Mouse (Mus musculus) neural tube, embryonic 12.5 days (tissue): Measurements from ENCODE around the gene Chrna5. TPM values are rescaled to one million over a fixed set of nuclear protein-coding genes. Genes with fewer than 3 reads are reported as not detected.

Experiments used
- ATAC-seq: fragments of 200-750 bp; cut with Nextera tagmentation; 2 replicates; pipeline ENCODE4 v1.8.0; 2017; ENCODE audit warnings: low read depth, mild to moderate bottlenecking, moderate TSS enrichment, moderate library complexity; ENCODE audit not compliant: low FRiP score
- H3K27ac ChIP-seq: fragments of 300-500 bp; sonication (generic); 2 replicates; pipeline ENCODE4 v1.5.1; 2016
- H3K27me3 ChIP-seq: fragments of 300-500 bp; sonication (generic); replicated peaks from 2 replicates; pipeline ENCODE4 v1.6.1; 2016; ENCODE audit warnings: mild to moderate bottlenecking
- H3K36me3 ChIP-seq: fragments of 300-500 bp; sonication (generic); 2 replicates; pipeline ENCODE4 v1.6.1; 2016; ENCODE audit warnings: mild to moderate bottlenecking
- H3K4me1 ChIP-seq: fragments of 300-500 bp; sonication (generic); 2 replicates; pipeline ENCODE4 v1.6.1; 2016
- H3K4me2 ChIP-seq: fragments of 300-500 bp; sonication (generic); replicated peaks from 2 replicates; pipeline ENCODE4 v1.6.1; 2016; ENCODE audit warnings: mild to moderate bottlenecking
- H3K4me3 ChIP-seq: fragments of 300-500 bp; sonication (generic); 2 replicates; pipeline ENCODE4 v1.5.1; 2016
- H3K9ac ChIP-seq: fragments of 300-500 bp; sonication (generic); 2 replicates; pipeline ENCODE4 v1.6.1; 2016; ENCODE audit warnings: mild to moderate bottlenecking
- H3K9me3 ChIP-seq: fragments of 300-500 bp; sonication (generic); 2 replicates; pipeline ENCODE4 v1.6.1; 2016; ENCODE audit warnings: mild to moderate bottlenecking
- WGBS: fragments of 180-500 bp; shearing (Covaris S2); methylation state at CpG from one replicate; pipeline ENCODE4 v1.1.7; 2016; 5-methylcytosine and 5-hydroxymethylcytosine counted together
- polyA plus RNA-seq: library from polyadenylated mRNA; unstranded; fragments of >200 nt; fragmentation: Nextera tagmentation; extraction: Ambion mirVana; gene quantifications from 2 replicates; pipeline ENCODE4 v1.2.1, GENCODE M21; 2016

Gene Chrna5
- polyA plus RNA-seq, 1 experiment from 2014 or later = 6.8 TPM

DNA sequence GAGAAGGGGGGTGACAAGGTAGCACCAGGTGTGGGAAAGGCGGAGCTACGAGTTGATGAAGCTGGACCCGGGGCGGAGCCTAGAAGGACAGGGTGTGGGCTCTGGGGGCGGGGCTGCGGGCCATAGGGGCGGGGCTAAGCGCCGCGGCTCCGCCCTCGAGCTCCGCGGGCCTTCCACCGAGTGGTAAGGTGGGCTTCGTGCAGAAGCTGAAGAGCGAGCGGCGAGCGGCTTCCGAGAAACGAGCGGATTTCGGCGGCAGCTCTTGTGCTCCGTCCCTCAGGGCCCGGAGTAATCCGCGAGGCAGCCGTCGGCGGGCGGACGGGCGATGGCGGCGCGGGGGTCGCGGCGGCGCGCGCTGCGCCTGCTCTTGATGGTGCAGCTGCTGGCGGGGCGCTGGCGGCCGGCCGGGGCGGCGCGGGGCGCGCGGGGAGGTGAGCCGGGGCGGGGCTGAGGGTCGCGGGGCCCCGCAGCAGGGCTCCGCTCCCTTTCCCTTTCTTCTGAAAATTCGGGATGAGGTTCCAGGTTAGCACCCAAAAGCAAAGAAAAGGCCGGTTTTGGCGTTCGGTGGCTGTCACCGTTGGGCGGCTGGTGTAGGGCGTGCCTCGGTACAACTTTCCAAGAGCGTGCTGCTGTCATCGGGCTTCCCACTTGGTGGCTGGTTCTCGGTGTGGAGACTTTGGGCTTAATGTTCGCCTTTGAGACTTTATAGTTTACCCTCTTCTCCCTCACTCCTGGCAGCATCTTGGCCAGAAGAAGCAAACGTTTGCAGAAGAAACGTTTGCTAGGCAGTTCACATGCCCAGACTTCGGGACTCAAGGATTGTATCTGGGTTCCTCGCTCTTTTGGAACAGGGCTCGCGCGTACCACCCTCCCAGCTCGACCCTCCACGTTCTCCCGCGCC, 861 bp downstream of the Chrna5 start:
- under 1% methylated on average over 85 of the region's 85 CpGs for WGBS
- no peaks in the 10 kb centered on the region for H3K36me3 ChIP-seq
- peaks cover 14% of the 10 kb centered on the region for H3K27me3 ChIP-seq
- H3K4me1 ChIP-seq = peaks cover 11% of the 10 kb centered on the region
- peak; percentile 93 for ATAC-seq
- H3K9ac ChIP-seq = peak overlapping the region; percentile 64
- H3K9me3 ChIP-seq = no peaks in the 10 kb centered on the region
- H3K4me2 ChIP-seq = peak overlapping the region; percentile 83
- H3K27ac ChIP-seq = no peak overlapping the region
- H3K4me3 ChIP-seq = peak overlapping the region; percentile 61

- Histone ChIP-seq H3K27ac (no peak overlapping the region), H3K36me3 (no peaks in the 10 kb centered on the region), H3K4me2 (peak overlapping the region; percentile 83), H3K9me3 (no peaks in the 10 kb centered on the region), H3K9ac (no peak overlapping the region), H3K4me1 (peaks cover 11% of the 10 kb centered on the region), H3K27me3 (peaks cover 14% of the 10 kb centered on the region), H3K4me3 (peak overlapping the region; percentile 61; the same call in 1 of the 2 replicates)
- 4% methylated on average over 7 of the region's 7 CpGs for WGBS
- ATAC-seq = no peak
Measured at GRCm38 (mm10) chr9:54982401-54982800, 1.7 kb downstream of the Chrna5 start.

DNA sequence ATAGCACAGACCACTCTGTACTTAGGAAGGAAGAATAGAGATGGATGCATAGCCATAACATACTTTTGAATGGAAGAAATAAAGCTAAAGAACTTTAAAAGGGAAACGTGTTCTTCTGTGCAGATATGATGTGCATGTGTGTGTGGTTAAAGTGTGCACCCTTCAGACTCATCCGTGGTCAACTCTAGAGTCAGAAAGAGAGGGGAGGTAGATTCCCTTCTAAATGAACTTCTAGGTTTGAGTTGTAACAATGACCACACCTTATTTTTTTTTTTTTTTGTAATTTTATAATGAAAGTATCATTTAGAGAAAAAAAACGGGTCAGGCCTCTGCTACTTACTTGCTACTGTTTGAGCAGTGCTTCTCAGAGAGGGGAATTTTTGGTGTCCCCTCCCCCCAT, 9.7 kb downstream of the Chrna5 start:
- no peak overlapping the region for H3K9ac ChIP-seq
- no peak for ATAC-seq
- WGBS = 83% methylated on average over 3 of the region's 3 CpGs
- no peak overlapping the region for H3K4me2 ChIP-seq
- no peaks in the 10 kb centered on the region for H3K27me3 ChIP-seq
- no peak overlapping the region for H3K27ac ChIP-seq
- no peaks in the 10 kb centered on the region for H3K9me3 ChIP-seq
- H3K36me3 ChIP-seq = no peaks in the 10 kb centered on the region
- no peaks in the 10 kb centered on the region for H3K4me1 ChIP-seq
- no peak overlapping the region for H3K4me3 ChIP-seq

GRCm38 (mm10) chr9:54994381-54994780, 13.7 kb downstream of the Chrna5 start:
- H3K36me3 ChIP-seq = no peaks in the 10 kb centered on the region
- WGBS = 48% methylated on average over 3 of the region's 3 CpGs
- H3K9ac ChIP-seq = no peak overlapping the region
- H3K4me3 ChIP-seq = no peak overlapping the region
- H3K4me2 ChIP-seq = no peak overlapping the region
- H3K4me1 ChIP-seq = no peaks in the 10 kb centered on the region
- no peak for ATAC-seq
- no peaks in the 10 kb centered on the region for H3K27me3 ChIP-seq
- H3K9me3 ChIP-seq = no peaks in the 10 kb centered on the region
- no peak overlapping the region for H3K27ac ChIP-seq

DNA sequence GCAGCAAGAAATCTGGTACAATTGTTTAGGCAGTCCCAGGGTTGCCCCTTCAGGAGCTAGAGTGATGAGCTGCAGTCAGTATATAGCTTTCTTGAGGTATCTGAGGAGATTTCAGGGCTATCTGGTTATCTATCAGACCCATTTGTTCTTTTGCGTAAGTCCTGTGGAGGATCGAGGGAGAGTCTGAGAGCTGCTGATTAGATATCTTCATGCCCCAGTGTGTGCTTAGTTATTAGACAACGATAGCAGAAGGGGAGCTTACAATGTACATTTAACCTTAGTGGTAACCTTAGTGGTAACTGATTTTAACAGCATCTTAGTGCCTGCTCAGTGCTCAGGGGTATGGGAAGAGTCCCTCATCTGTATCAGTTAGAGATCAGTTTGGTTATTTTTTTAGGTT, 15.0 kb downstream of the Chrna5 start:
- Histone ChIP-seq H3K27ac (no peak overlapping the region), H3K36me3 (no peaks in the 10 kb centered on the region), H3K4me3 (no peak overlapping the region), H3K4me2 (no peak overlapping the region), H3K9me3 (no peaks in the 10 kb centered on the region), H3K9ac (no peak overlapping the region), H3K4me1 (no peaks in the 10 kb centered on the region), H3K27me3 (no peaks in the 10 kb centered on the region)
- 92% methylated on average over 3 of the region's 3 CpGs for WGBS
- no peak for ATAC-seq

- Histone ChIP-seq H3K4me3 (no peak overlapping the region), H3K4me2 (no peak overlapping the region), H3K36me3 (no peaks in the 10 kb centered on the region), H3K27ac (no peak overlapping the region), H3K27me3 (no peaks in the 10 kb centered on the region), H3K9ac (no peak overlapping the region), H3K4me1 (peaks cover 4% of the 10 kb centered on the region; the same call in 1 of the 2 replicates), H3K9me3 (no peaks in the 10 kb centered on the region)
- 74% methylated on average over 4 of the region's 4 CpGs for WGBS
- no peak for ATAC-seq
Measured at GRCm38 (mm10) chr9:55003609-55004008, 22.9 kb downstream of the Chrna5 start.

GRCm38 (mm10) chr9:55009692-55010091, 29.0 kb downstream of the Chrna5 start:
- no peaks in the 10 kb centered on the region for H3K9me3 ChIP-seq
- no peak for ATAC-seq
- no peak overlapping the region for H3K27ac ChIP-seq
- H3K27me3 ChIP-seq = no peaks in the 10 kb centered on the region
- H3K4me1 ChIP-seq = no peaks in the 10 kb centered on the region
- 91% methylated on average over 2 of the region's 2 CpGs for WGBS
- no peaks in the 10 kb centered on the region; the same call in 1 of the 2 replicates for H3K36me3 ChIP-seq
- no peak overlapping the region for H3K4me2 ChIP-seq
- no peak overlapping the region for H3K9ac ChIP-seq
- no peak overlapping the region for H3K4me3 ChIP-seq

DNA sequence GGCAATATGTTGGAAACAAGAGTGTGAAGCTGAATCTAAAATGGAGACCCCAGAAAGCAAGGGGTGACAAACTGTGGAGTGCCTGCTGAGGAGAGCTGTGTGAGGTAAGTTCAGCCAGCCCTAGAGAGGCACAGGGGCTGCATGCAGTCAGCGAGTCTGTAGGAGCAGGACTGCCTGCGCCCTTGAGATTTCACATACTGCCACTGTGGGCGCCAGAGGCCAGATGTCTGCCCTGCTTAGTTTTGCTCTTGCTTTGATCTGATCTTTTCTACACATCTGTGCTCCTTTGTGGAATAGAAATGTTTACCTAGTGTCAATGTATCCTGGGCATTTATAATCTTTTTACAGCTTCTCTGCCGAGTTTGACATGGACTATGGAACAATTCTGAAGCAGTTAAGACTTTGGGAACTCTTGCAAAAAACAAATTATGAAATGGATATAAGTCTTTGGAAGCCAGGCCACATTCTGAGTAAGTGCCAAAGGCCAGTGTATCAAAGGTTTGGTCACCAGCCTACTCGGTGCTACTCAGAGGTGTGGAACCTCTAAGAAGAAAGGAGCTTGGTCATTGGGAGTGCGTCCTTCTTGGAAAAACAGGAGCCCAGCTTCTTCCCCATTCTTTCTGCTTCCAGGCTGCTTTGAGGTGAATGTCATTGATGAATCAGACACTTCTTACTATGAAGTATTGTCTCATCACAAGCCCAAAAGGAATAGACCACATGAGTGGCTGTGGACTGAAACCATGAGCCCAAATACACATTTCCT, 30.1 kb downstream of the Chrna5 start:
- ATAC-seq = no peak
- Histone ChIP-seq H3K4me2 (no peak overlapping the region), H3K27me3 (no peaks in the 10 kb centered on the region), H3K4me3 (no peak overlapping the region), H3K27ac (no peak overlapping the region), H3K36me3 (peaks cover 8% of the 10 kb centered on the region), H3K9me3 (no peaks in the 10 kb centered on the region), H3K9ac (no peak overlapping the region), H3K4me1 (no peaks in the 10 kb centered on the region)
- 60% methylated on average over 6 of the region's 6 CpGs for WGBS

GRCm38 (mm10) chr9:55016926-55017325, 36.2 kb downstream of the Chrna5 start:
- Histone ChIP-seq H3K9ac (no peak overlapping the region), H3K27ac (no peak overlapping the region), H3K4me2 (no peak overlapping the region), H3K4me1 (no peaks in the 10 kb centered on the region), H3K27me3 (no peaks in the 10 kb centered on the region), H3K4me3 (no peak overlapping the region), H3K9me3 (no peaks in the 10 kb centered on the region), H3K36me3 (peaks cover 22% of the 10 kb centered on the region)
- WGBS = 85% methylated on average over 3 of the region's 3 CpGs
- no peak for ATAC-seq

- Histone ChIP-seq H3K9me3 (no peaks in the 10 kb centered on the region), H3K4me1 (no peaks in the 10 kb centered on the region; the same call in 1 of the 2 replicates), H3K4me2 (no peak overlapping the region), H3K4me3 (no peak overlapping the region), H3K27me3 (peaks cover 29% of the 10 kb centered on the region), H3K27ac (no peak overlapping the region), H3K36me3 (peaks cover 11% of the 10 kb centered on the region; the same call in 1 of the 2 replicates), H3K9ac (no peak overlapping the region)
- 81% methylated on average over 5 of the region's 5 CpGs for WGBS
- no peak for ATAC-seq
Measured at GRCm38 (mm10) chr9:55023326-55023725, 42.6 kb downstream of the Chrna5 start.

GRCm38 (mm10) chr9:55023902-55024583, 43.4 kb downstream of the Chrna5 start:
- H3K9me3 ChIP-seq = no peaks in the 10 kb centered on the region
- H3K27ac ChIP-seq = no peak overlapping the region
- WGBS = 46% methylated on average over 13 of the region's 13 CpGs
- peaks cover 11% of the 10 kb centered on the region; the same call in 1 of the 2 replicates for H3K36me3 ChIP-seq
- H3K9ac ChIP-seq = no peak overlapping the region
- peak overlapping the region; percentile 72 for H3K4me2 ChIP-seq
- H3K4me3 ChIP-seq = no peak overlapping the region
- peaks cover 29% of the 10 kb centered on the region for H3K27me3 ChIP-seq
- H3K4me1 ChIP-seq = no peaks in the 10 kb centered on the region; the same call in 1 of the 2 replicates
- no peak for ATAC-seq
